In the genomic region with DNA sequence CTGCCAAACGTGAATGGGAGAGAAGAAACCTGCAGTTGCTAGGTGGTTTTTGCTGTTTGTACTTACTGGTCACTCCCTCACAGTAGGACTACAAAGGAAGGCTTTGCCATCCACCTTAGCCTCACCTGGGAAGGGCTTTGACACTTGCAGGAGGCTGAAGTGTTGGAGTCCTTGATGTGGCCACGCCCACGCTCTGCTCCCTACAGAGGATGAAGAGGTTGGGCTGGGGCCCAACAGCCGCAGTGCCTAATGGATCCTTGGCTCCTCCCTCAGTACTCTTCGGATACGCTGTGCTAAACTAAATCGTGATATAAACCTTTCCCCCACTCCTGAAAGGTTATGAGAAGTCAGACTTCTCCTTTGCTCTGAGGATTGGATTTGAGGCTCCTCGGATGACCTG, we compare ENCODE assay signal across 21 mouse cellular contexts. TPM values are rescaled to one million over a fixed set of nuclear protein-coding genes. Genes with fewer than 3 reads are reported as not detected.
DNase-seq lines count a peak whose midpoint lies in the region; ATAC-seq and TF ChIP-seq lines count a peak whose summit lies in the region.
"Had no signal": no experiment of that assay in that cellular context is flagged by ENCODE, and none has a peak within 500 bp of the region (broad histone marks: within the 10 kb centered on the region; RNA-seq: fewer than 3 reads in every experiment).

No protein-coding gene starts in this region.

- no peaks in the 10 kb centered on the region for H3K9me3 ChIP-seq in heart, embryonic 11.5 days (replicated peaks; ENCODE audit: control insufficient read depth, low read length)
- no peaks in the 10 kb centered on the region for H3K9me3 ChIP-seq in kidney, postnatal 0 days (replicated peaks; ENCODE audit: low read length)
- no peaks in the 10 kb centered on the region for H3K9me3 ChIP-seq in lung, embryonic 16.5 days (ENCODE audit: control insufficient read depth, low read length)
- H3K9me3 ChIP-seq: megakaryocyte, embryonic 14.5 days; neural tube, embryonic 12.5 days had no signal

- H3K4me2 ChIP-seq in heart, embryonic 11.5 days, result no peak overlapping the region
- peak overlapping the region; percentile 32 for H3K4me2 ChIP-seq in kidney, postnatal 0 days (ENCODE audit: low read length)
- peak overlapping the region; percentile 57 for H3K4me2 ChIP-seq in lung, embryonic 16.5 days (ENCODE audit: low read depth, low read length)
- H3K4me2 ChIP-seq: neural tube, embryonic 12.5 days had no signal

- no peak for TF ChIP-seq POLR2A in kidney, adult 2 months (IDR thresholded peaks at IDR 0.05; ENCODE audit: low read depth, low read length)

- peak; percentile 80 for DNase-seq in heart, adult 11 months
- peak; percentile 18 for DNase-seq in kidney, postnatal 0 days (ENCODE audit: low spot score)
- DNase-seq in kidney, adult 2 months, result no peak
- DNase-seq in ES-CJ7 (ENCODE audit: low read depth, low spot score), result peak; percentile 50
- DNase-seq in thymus, postnatal 25 days, result no peak
- DNase-seq in frontal cortex, adult 2 months (ENCODE audit: extremely low spot score in 1 of 2, low spot score in 1 of 2), result no peak
- DNase-seq: cerebellum, postnatal 14 days; gastrocnemius, postnatal 14 days; heart, postnatal 10 days; kidney, postnatal 14 days; retina, postnatal 1 day; thymus, postnatal 4 days had no signal

- no peaks in the 10 kb centered on the region for H3K27me3 ChIP-seq in heart, embryonic 11.5 days (ENCODE audit: control insufficient read depth, insufficient read depth, low read length)
- no peaks in the 10 kb centered on the region for H3K27me3 ChIP-seq in kidney, postnatal 0 days (ENCODE audit: insufficient read depth, low read length)
- H3K27me3 ChIP-seq in kidney, adult 2 months (replicated peaks; ENCODE audit: control insufficient read depth, insufficient read depth, low read length), result no peaks in the 10 kb centered on the region
- no peaks in the 10 kb centered on the region for H3K27me3 ChIP-seq in lung, embryonic 16.5 days (ENCODE audit: control insufficient read depth, insufficient read depth, low read depth, low read length)
- H3K27me3 ChIP-seq: neural tube, embryonic 12.5 days had no signal

- no peak for ATAC-seq in heart, embryonic 11.5 days (replicated peaks; ENCODE audit: insufficient number of reproducible peaks, low FRiP score, low TSS enrichment)
- ATAC-seq in kidney, postnatal 0 days (replicated peaks; ENCODE audit: low FRiP score, low read depth), result no peak
- peak; percentile 69 for ATAC-seq in lung, embryonic 16.5 days (ENCODE audit: low read depth)
- ATAC-seq: hindbrain, postnatal 0 days; midbrain, embryonic 16.5 days had no signal

- WGBS in heart, embryonic 11.5 days (ENCODE audit: insufficient replicate concordance), result 7% methylated on average over 8 of the region's 8 CpGs
- 11% methylated on average over 8 of the region's 8 CpGs for WGBS in kidney, postnatal 0 days
- WGBS in kidney, adult 2 months, result 29% methylated on average over 8 of the region's 8 CpGs
- WGBS in lung, embryonic 16.5 days, result 4% methylated on average over 8 of the region's 8 CpGs

- no peaks in the 10 kb centered on the region for H3K36me3 ChIP-seq in heart, embryonic 11.5 days (ENCODE audit: control insufficient read depth, insufficient read depth, low read length)
- H3K36me3 ChIP-seq in kidney, postnatal 0 days (ENCODE audit: insufficient read depth, low read length), result no peaks in the 10 kb centered on the region
- no peaks in the 10 kb centered on the region for H3K36me3 ChIP-seq in kidney, adult 2 months (ENCODE audit: control insufficient read depth, insufficient read depth, low read length)
- H3K36me3 ChIP-seq in lung, embryonic 16.5 days (ENCODE audit: control insufficient read depth, insufficient read depth, low read length), result no peaks in the 10 kb centered on the region
- H3K36me3 ChIP-seq: neural tube, embryonic 12.5 days had no signal

- H3K27ac ChIP-seq in heart, embryonic 11.5 days (ENCODE audit: low read depth, low read length), result no peak overlapping the region
- H3K27ac ChIP-seq in kidney, postnatal 0 days, result no peak overlapping the region
- no peak overlapping the region for H3K27ac ChIP-seq in kidney, adult 2 months (ENCODE audit: insufficient read depth, low read depth, low read length)
- no peak overlapping the region for H3K27ac ChIP-seq in lung, embryonic 16.5 days (ENCODE audit: low read length)
- H3K27ac ChIP-seq: hindbrain, postnatal 0 days; neural tube, embryonic 12.5 days had no signal

- no peak for TF ChIP-seq CTCF in kidney, postnatal 0 days (IDR thresholded peaks at IDR 0.05; ENCODE audit: low read depth)
- TF ChIP-seq CTCF in kidney, adult 2 months (conservative IDR thresholded peaks at IDR 0.05; ENCODE audit: insufficient read depth, insufficient read length, low read depth, low read length), result no peak

- no peaks in the 10 kb centered on the region for H3K4me1 ChIP-seq in heart, embryonic 11.5 days (ENCODE audit: control insufficient read depth, insufficient read depth, low read length)
- 0 out of 2 replicates have a peak, but pooled peaks cover 3% of the 10 kb centered on the region for H3K4me1 ChIP-seq in kidney, postnatal 0 days (replicated peaks; ENCODE audit: insufficient read depth, low read length)
- no peaks in the 10 kb centered on the region for H3K4me1 ChIP-seq in kidney, adult 2 months (ENCODE audit: control insufficient read depth, insufficient read depth, low read length)
- peaks cover 18% of the 10 kb centered on the region; the same call in 1 of the 2 replicates for H3K4me1 ChIP-seq in lung, embryonic 16.5 days (replicated peaks; ENCODE audit: control insufficient read depth, insufficient read depth, low read length)
- H3K4me1 ChIP-seq: neural tube, embryonic 12.5 days had no signal

- H3K9ac ChIP-seq in heart, embryonic 11.5 days (ENCODE audit: low read depth, low read length), result no peak overlapping the region
- H3K9ac ChIP-seq in kidney, postnatal 0 days (ENCODE audit: low read depth, low read length), result no peak overlapping the region
- peak overlapping the region; percentile 27; the same call in 1 of the 2 replicates for H3K9ac ChIP-seq in lung, embryonic 16.5 days (ENCODE audit: low read length)
- H3K9ac ChIP-seq: neural tube, embryonic 12.5 days had no signal

- no peak overlapping the region for H3K4me3 ChIP-seq in heart, embryonic 11.5 days (ENCODE audit: low read depth, low read length)
- H3K4me3 ChIP-seq in kidney, postnatal 0 days (replicated peaks; ENCODE audit: low read depth, low read length), result no peak overlapping the region
- no peak overlapping the region for H3K4me3 ChIP-seq in kidney, adult 2 months (ENCODE audit: insufficient read depth, low read depth, low read length)
- H3K4me3 ChIP-seq in lung, embryonic 16.5 days (ENCODE audit: low read length), result peak overlapping the region; percentile 35
- H3K4me3 ChIP-seq: megakaryocyte, embryonic 14.5 days; neural tube, embryonic 12.5 days had no signal

RNA-seq across cellular contexts. Expression of a gene that starts 12.7 kb away (rescaled TPM):
- polyA plus RNA-seq in heart, embryonic 11.5 days (2014; fragmentation: Nextera tagmentation; extraction: Ambion mirVana), result 15.6 and 18.8 TPM in 2 replicates
- polyA plus RNA-seq in kidney, postnatal 0 days (2015; fragmentation: Nextera tagmentation; extraction: Ambion mirVana), result 13.7 and 15.9 TPM in 2 replicates
- 6.3 and 7.2 TPM in 2 replicates for polyA plus RNA-seq in kidney, adult 2 months (2012; rRNA removed)
- 23.9 and 24.0 TPM in 2 replicates for polyA plus RNA-seq in lung, embryonic 16.5 days (2015; fragmentation: Nextera tagmentation; extraction: Ambion mirVana)
- polyA plus RNA-seq in frontal cortex, adult 2 months (2012; rRNA removed), result 8.9 and 9.7 TPM in 2 replicates

RNA-seq across cellular contexts. Expression of a gene that starts 29.4 kb away (rescaled TPM):
- polyA plus RNA-seq in heart, embryonic 11.5 days (2014; fragmentation: Nextera tagmentation; extraction: Ambion mirVana), result 13.7 and 15.5 TPM in 2 replicates
- polyA plus RNA-seq in kidney, postnatal 0 days (2015; fragmentation: Nextera tagmentation; extraction: Ambion mirVana), result 42.1 and 43.6 TPM in 2 replicates
- polyA plus RNA-seq in kidney, adult 2 months (2012; rRNA removed), result 97.0 and 104 TPM in 2 replicates
- polyA plus RNA-seq in lung, embryonic 16.5 days (2015; fragmentation: Nextera tagmentation; extraction: Ambion mirVana), result 40.4 and 41.7 TPM in 2 replicates
- polyA plus RNA-seq in frontal cortex, adult 2 months (2012; rRNA removed), result 22.4 and 24.0 TPM in 2 replicates

RNA-seq across cellular contexts. Expression of a gene that starts 37.6 kb away (rescaled TPM):
- polyA plus RNA-seq in heart, embryonic 11.5 days (2014; fragmentation: Nextera tagmentation; extraction: Ambion mirVana), result not detected in 2 replicates
- polyA plus RNA-seq in kidney, postnatal 0 days (2015; fragmentation: Nextera tagmentation; extraction: Ambion mirVana), result not detected in 2 replicates
- 0.46 TPM in 1 of 2 replicates, not detected in the other for polyA plus RNA-seq in kidney, adult 2 months (2012; rRNA removed)
- not detected in 2 replicates for polyA plus RNA-seq in lung, embryonic 16.5 days (2015; fragmentation: Nextera tagmentation; extraction: Ambion mirVana)
- polyA plus RNA-seq in frontal cortex, adult 2 months (2012; rRNA removed), result not detected in 2 replicates
- polyA plus RNA-seq: embryonic facial prominence, embryonic 11.5 days; hindbrain, postnatal 0 days; liver, adult 2 months; midbrain, embryonic 16.5 days; neural tube, embryonic 12.5 days; small intestine, adult 2 months had no signal

Comparison
In these comparisons a context has a peak if more than half of its experiments do, and no peak if none do; other contexts are left out.
1. DNase-seq: peak in heart, adult 11 months (single experiment), kidney, postnatal 0 days (single experiment) and ES-CJ7 (single experiment); none in kidney, adult 2 months (single experiment), thymus, postnatal 25 days (single experiment) and frontal cortex, adult 2 months (0 of 2).